Mouse (Mus musculus) gastrocnemius, postnatal 25 days (tissue): ENCODE data around the gene Gm42906. TPM values are rescaled to one million over a fixed set of nuclear protein-coding genes. Genes with fewer than 3 reads are reported as not detected.

ENCODE experiments used
- DNase-seq: peaks from one replicate; pipeline ENCODE4 v3.0.0; 2022
- total RNA-seq, 2 experiments: library from RNA; stranded (reverse); gene quantifications; 1 replicate in 1 of 2; 2 replicates in 1 of 2; pipeline ENCODE4 v1.2.3; 2021

The Gm42906 gene
- total RNA-seq, 2 experiments from 2014 or later = 0.91 to 1.9 TPM

GRCm38 (mm10) chr5:151187336-151187735 is 240.6 kb downstream of the Gm42906 start:
- no peak for DNase-seq

- DNase-seq = no peak
These were observed 242.6 kb downstream of the Gm42906 start for GRCm38 (mm10) chr5:151185286-151185856.

- DNase-seq = no peak
These were observed 244.2 kb downstream of the Gm42906 start for GRCm38 (mm10) chr5:151183656-151184240.

GRCm38 (mm10) chr5:151181288-151181687 is 246.7 kb downstream of the Gm42906 start:
- DNase-seq = no peak

- no peak for DNase-seq
These were observed 247.7 kb downstream of the Gm42906 start for GRCm38 (mm10) chr5:151180176-151180785.

GRCm38 (mm10) chr5:151177171-151177570 is 250.8 kb downstream of the Gm42906 start:
- DNase-seq = no peak

GRCm38 (mm10) chr5:151175897-151176313 is 252.1 kb downstream of the Gm42906 start:
- no peak for DNase-seq

GRCm38 (mm10) chr5:151174485-151175460 is 253.2 kb downstream of the Gm42906 start:
- DNase-seq = no peak

- no peak for DNase-seq
These were observed 254.2 kb downstream of the Gm42906 start for GRCm38 (mm10) chr5:151173774-151174173.

- no peak for DNase-seq
These were observed 257.7 kb downstream of the Gm42906 start for GRCm38 (mm10) chr5:151170168-151170750.

- DNase-seq = no peak
These were observed 259.8 kb downstream of the Gm42906 start for GRCm38 (mm10) chr5:151168191-151168590.

GRCm38 (mm10) chr5:151167641-151168040 is 260.3 kb downstream of the Gm42906 start:
- DNase-seq = no peak

GRCm38 (mm10) chr5:151166266-151166665 is 261.7 kb downstream of the Gm42906 start:
- peak; percentile 33 for DNase-seq

- no peak for DNase-seq
These were observed 262.5 kb downstream of the Gm42906 start for GRCm38 (mm10) chr5:151165381-151166016.

GRCm38 (mm10) chr5:151164815-151165214 is 263.1 kb downstream of the Gm42906 start:
- DNase-seq = no peak

- no peak for DNase-seq
These were observed 265.3 kb downstream of the Gm42906 start for GRCm38 (mm10) chr5:151162642-151163041.

GRCm38 (mm10) chr5:151155247-151155646 is 272.7 kb downstream of the Gm42906 start:
- DNase-seq = no peak

- DNase-seq = peak; percentile 43
These were observed 273.2 kb downstream of the Gm42906 start for GRCm38 (mm10) chr5:151154780-151155179.

GRCm38 (mm10) chr5:151154030-151154429 is 273.9 kb downstream of the Gm42906 start:
- DNase-seq = no peak

GRCm38 (mm10) chr5:151151549-151151948 is 276.4 kb downstream of the Gm42906 start:
- no peak for DNase-seq

- no peak for DNase-seq
These were observed 278.5 kb downstream of the Gm42906 start for GRCm38 (mm10) chr5:151149509-151149908.

GRCm38 (mm10) chr5:151148079-151148478 is 279.9 kb downstream of the Gm42906 start:
- DNase-seq = no peak
